ENCODE assay signal across 18 mouse cellular contexts in genomic region chr11:50050392-50050791, GRCm38 (mm10). TPM values are rescaled to one million over a fixed set of nuclear protein-coding genes. Genes with fewer than 3 reads are reported as not detected.
"Had no signal": no experiment of that assay in that cellular context is flagged by ENCODE, and none has a peak within 500 bp of the region (broad histone marks: within the 10 kb centered on the region; RNA-seq: fewer than 3 reads in every experiment).

No protein-coding gene starts in this region.

- H3K4me3 ChIP-seq: lung, embryonic 15.5 days; midbrain, embryonic 10.5 days; midbrain, embryonic 12.5 days; myocyte; neural tube, embryonic 12.5 days had no signal

- DNase-seq: liver, postnatal 0 days; lung, adult 2 months; lung, postnatal 14 days; lung, postnatal 4 days; midbrain, embryonic 14.5 days; right cerebral cortex, postnatal 14 days; right cerebral cortex, postnatal 4 days; spleen, adult 18-20 months; thymus, adult 18-20 months; thymus, postnatal 14 days; thymus, postnatal 36 days had no signal

- H3K27ac ChIP-seq: lung, embryonic 15.5 days; midbrain, embryonic 10.5 days; midbrain, embryonic 12.5 days; neural tube, embryonic 12.5 days had no signal

- H3K9me3 ChIP-seq: lung, embryonic 15.5 days; midbrain, embryonic 10.5 days; midbrain, embryonic 12.5 days; neural tube, embryonic 12.5 days had no signal

- H3K4me1 ChIP-seq: midbrain, embryonic 12.5 days; neural tube, embryonic 12.5 days had no signal

- H3K27me3 ChIP-seq: lung, embryonic 15.5 days; midbrain, embryonic 12.5 days; neural tube, embryonic 12.5 days had no signal

- H3K4me2 ChIP-seq: lung, embryonic 15.5 days; midbrain, embryonic 12.5 days; neural tube, embryonic 12.5 days had no signal

- ATAC-seq: liver, postnatal 0 days; lung, postnatal 0 days; midbrain, embryonic 16.5 days had no signal

- H3K9ac ChIP-seq: liver, postnatal 0 days; lung, embryonic 15.5 days; midbrain, embryonic 12.5 days; neural tube, embryonic 12.5 days had no signal

RNA-seq across cellular contexts. Expression of gene Rnf130, which starts 25.2 kb away (rescaled TPM):
- polyA plus RNA-seq: myocyte had no signal
